Mouse (Mus musculus) hindbrain, embryonic 16.5 days (tissue): ENCODE measurements at regions not wholly inside any gene's neighbourhood (a gene's known extent, or its start where the extent isn't known, plus 50 kb on each side); places are given as distances from the start of the nearest gene placed in this dataset.
"Not testable (repeated sequence)": the region's sequence is repeated elsewhere in the genome, so short reads cannot be mapped to it uniquely, and the experiment has no call there.

Experiments
- ATAC-seq: fragments of 200-750 bp; cut with Nextera tagmentation; 2 replicates; pipeline ENCODE4 v1.8.0; 2017; ENCODE audit warnings: moderate TSS enrichment, moderate library complexity
- H3K27ac ChIP-seq: fragments of 300-500 bp; sonication (generic); 2 replicates; pipeline ENCODE4 v1.5.1; 2014; ENCODE audit warnings: low read depth, mild to moderate bottlenecking, control low read depth, low read length, moderate library complexity
- H3K27me3 ChIP-seq: fragments of 300-500 bp; sonication (generic); replicated peaks from 2 replicates; pipeline ENCODE4 v1.6.1; 2014; ENCODE audit warnings: low read length; ENCODE audit not compliant: control insufficient read depth, insufficient read depth
- H3K36me3 ChIP-seq: fragments of 300-500 bp; sonication (generic); 2 replicates; pipeline ENCODE4 v1.6.1; 2014; ENCODE audit warnings: mild to moderate bottlenecking, low read length, moderate library complexity, mixed read lengths; ENCODE audit not compliant: control insufficient read depth, insufficient read depth
- H3K4me1 ChIP-seq: fragments of 300-500 bp; sonication (generic); 2 replicates; pipeline ENCODE4 v1.6.1; 2014; ENCODE audit warnings: low read depth, low read length; ENCODE audit not compliant: control insufficient read depth, insufficient read depth
- H3K4me2 ChIP-seq: fragments of 300-500 bp; sonication (generic); 2 replicates; pipeline ENCODE4 v1.6.1; 2014; ENCODE audit warnings: mild to moderate bottlenecking, low read length, control low read depth, moderate library complexity
- H3K4me3 ChIP-seq: fragments of 300-500 bp; sonication (generic); 2 replicates; pipeline ENCODE4 v1.5.1; 2014; ENCODE audit warnings: mild to moderate bottlenecking, low read length, control low read depth, moderate library complexity
- H3K9ac ChIP-seq: fragments of 300-500 bp; sonication (generic); 2 replicates; pipeline ENCODE4 v1.6.1; 2014; ENCODE audit warnings: low read depth, mild to moderate bottlenecking, control low read depth, low read length, moderate library complexity
- H3K9me3 ChIP-seq: fragments of 300-500 bp; sonication (generic); 2 replicates; pipeline ENCODE4 v1.6.1; 2014; ENCODE audit warnings: mild to moderate bottlenecking, low read length, moderate library complexity; ENCODE audit not compliant: control insufficient read depth
- WGBS: fragments of 180-500 bp; shearing (Covaris S2); extraction: QIAGEN DNeasy Blood & Tissue Kit; methylation state at CpG from one replicate; pipeline ENCODE4 v1.1.7; 2014; 5-methylcytosine and 5-hydroxymethylcytosine counted together

DNA sequence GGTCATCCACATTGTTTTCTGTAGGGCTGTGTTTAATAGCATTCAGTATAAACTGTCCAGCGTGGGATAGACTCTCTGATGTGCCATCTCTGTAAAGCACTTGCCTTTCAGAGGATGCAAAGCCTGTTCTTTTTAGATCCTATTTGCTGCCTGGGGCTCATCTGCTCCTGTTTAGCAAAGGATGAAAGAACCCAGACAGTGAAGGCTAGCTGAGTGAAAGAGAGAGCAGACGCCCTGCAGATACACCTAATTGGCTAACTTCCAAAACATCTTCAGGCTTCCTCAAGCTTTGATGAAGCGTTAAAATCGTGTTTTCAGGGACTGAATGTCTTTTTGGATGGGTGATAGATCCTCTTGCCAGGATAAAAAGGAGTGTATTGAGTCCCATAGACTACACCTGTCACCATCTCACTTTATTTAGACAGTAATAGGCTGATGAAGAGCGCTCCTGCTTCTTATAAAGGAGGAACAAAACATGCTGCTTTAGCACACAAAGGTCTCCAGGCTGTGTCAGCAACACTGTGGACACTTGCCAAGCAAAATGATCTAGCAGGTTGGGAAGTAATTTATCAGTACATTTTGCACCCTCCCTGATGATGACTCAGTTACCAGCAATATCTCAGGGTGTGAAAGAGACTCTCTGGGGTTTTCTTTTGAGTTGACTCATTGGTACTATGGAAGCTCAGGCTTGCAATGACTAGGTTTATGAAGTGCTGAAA, 4717.3 kb downstream of the 9330182O14Rik start:
- Histone ChIP-seq H3K4me3 (no peak overlapping the region), H3K36me3 (no peaks in the 10 kb centered on the region), H3K4me2 (no peak overlapping the region), H3K27me3 (no peaks in the 10 kb centered on the region), H3K9me3 (no peaks in the 10 kb centered on the region), H3K27ac (no peak overlapping the region), H3K4me1 (no peaks in the 10 kb centered on the region; the same call in 1 of the 2 replicates), H3K9ac (no peak overlapping the region)
- ATAC-seq: peak; percentile 70; the same call in 1 of the 2 replicates
- WGBS: 16% methylated on average over 5 of the region's 5 CpGs

DNA sequence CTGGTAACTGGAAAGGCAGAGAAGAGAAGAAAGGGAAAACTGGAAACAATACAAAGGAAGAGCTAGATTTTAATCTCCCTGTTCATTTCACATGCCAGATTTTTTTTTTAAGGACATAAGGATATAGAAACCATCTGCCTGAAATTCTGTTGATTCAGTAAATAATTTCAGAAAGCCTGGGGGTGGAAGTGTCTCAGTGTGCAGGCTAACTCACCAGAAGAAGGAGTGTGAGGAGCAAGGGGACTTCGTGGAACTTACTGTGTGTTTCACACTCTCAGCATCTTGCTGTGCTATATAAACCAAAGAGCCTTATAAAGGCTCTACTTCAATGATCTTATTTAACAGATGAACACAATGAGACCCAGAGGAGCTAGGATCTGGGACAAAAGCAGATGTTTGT, 4722.9 kb downstream of the 9330182O14Rik start:
- Histone ChIP-seq H3K27me3 (no peaks in the 10 kb centered on the region), H3K4me2 (no peak overlapping the region), H3K4me1 (no peaks in the 10 kb centered on the region), H3K27ac (no peak overlapping the region), H3K4me3 (no peak overlapping the region), H3K9ac (no peak overlapping the region), H3K9me3 (no peaks in the 10 kb centered on the region), H3K36me3 (no peaks in the 10 kb centered on the region)
- ATAC-seq: no peak
- 52% methylated on average over 1 of the region's 1 CpGs for WGBS

DNA sequence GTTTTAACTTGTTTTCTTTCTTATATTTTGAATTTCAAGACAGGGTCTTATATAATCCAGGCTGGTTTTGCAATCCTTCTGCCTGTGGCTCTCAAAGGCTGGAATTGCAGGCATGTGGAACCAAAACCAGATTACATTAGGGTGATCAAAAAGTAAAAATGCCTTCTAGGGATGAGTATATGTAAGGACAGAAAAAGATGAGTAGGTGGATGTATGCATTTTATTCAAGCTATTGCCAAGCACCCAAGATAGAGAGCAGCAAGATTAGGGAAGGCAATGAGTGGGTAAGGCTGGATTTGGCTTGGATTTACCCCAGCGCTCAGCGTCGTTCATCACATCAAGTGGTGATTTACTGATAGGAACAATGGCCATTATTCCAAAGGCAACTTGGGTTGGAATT, 4725.2 kb downstream of the 9330182O14Rik start:
- Histone ChIP-seq H3K36me3 (no peaks in the 10 kb centered on the region), H3K9ac (no peak overlapping the region), H3K4me2 (no peak overlapping the region), H3K4me1 (no peaks in the 10 kb centered on the region), H3K27me3 (no peaks in the 10 kb centered on the region), H3K9me3 (no peaks in the 10 kb centered on the region), H3K27ac (no peak overlapping the region), H3K4me3 (no peak overlapping the region)
- no peak for ATAC-seq
- 60% methylated on average over 3 of the region's 3 CpGs for WGBS

DNA sequence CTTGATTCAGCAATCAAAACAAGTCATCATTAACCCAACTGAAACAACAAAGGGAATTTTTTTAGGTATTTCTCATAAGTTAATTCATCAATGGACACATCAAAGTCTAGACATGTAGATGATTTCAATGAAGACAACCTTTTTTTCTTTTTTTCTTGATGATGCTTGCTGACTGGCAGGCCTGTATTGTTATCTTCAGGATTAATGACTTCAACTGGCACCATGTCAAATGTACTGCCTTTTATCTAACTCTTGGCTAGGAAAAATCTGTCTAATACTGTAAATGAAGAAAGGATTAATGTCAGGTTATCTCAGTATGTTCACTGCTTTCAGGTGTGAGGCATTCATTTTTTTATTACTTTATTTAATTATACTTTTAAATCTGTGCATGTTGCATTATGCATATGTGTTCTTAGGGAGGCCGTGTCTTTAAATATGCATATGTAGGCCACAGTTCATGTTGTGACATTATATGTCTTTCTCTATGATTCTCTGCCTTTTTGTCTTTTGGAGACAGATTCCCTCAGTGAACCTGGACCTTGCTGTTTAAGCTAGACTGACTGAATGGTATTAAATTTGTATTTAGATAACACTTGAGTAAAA, 4726.1 kb downstream of the 9330182O14Rik start:
- Histone ChIP-seq H3K27ac (no peak overlapping the region), H3K4me1 (no peaks in the 10 kb centered on the region), H3K4me2 (no peak overlapping the region), H3K9ac (no peak overlapping the region), H3K9me3 (no peaks in the 10 kb centered on the region), H3K27me3 (no peaks in the 10 kb centered on the region), H3K36me3 (no peaks in the 10 kb centered on the region), H3K4me3 (no peak overlapping the region)
- ATAC-seq: no peak
- whole genome bisulfite sequencing: 52% methylated on average over 1 of the region's 1 CpGs

DNA sequence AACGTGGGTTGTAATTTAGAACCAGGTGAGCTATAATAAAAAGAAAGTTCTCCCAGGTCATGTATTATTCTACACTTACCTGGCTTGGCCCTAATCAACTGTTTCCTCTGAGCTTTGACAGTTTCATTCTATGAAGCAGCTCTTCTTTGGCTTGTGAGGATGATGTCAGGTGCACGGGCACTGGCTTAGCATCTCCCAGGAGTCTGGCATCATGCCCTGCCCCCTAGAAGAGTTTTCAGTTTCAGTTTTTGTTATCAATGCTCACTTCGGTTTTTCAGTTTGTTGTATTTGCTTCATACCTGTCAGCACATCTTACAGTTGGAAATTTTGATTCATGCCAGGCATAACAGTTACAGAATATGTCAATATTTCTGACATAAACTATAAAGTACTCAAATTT, 4734.4 kb downstream of the 9330182O14Rik start:
- 71% methylated on average over 3 of the region's 3 CpGs for WGBS
- H3K4me2 ChIP-seq: no peak overlapping the region
- H3K27ac ChIP-seq: no peak overlapping the region
- H3K27me3 ChIP-seq: no peaks in the 10 kb centered on the region
- no peak overlapping the region for H3K9ac ChIP-seq
- H3K9me3 ChIP-seq: no peaks in the 10 kb centered on the region
- no peaks in the 10 kb centered on the region for H3K36me3 ChIP-seq
- ATAC-seq: no peak
- H3K4me3 ChIP-seq: no peak overlapping the region
- H3K4me1 ChIP-seq: no peaks in the 10 kb centered on the region

- Histone ChIP-seq H3K27me3 (no peaks in the 10 kb centered on the region), H3K4me1 (no peaks in the 10 kb centered on the region), H3K4me3 (no peak overlapping the region), H3K36me3 (no peaks in the 10 kb centered on the region), H3K4me2 (no peak overlapping the region), H3K9me3 (no peaks in the 10 kb centered on the region), H3K9ac (no peak overlapping the region), H3K27ac (no peak overlapping the region)
- WGBS: 66% methylated on average over 4 of the region's 4 CpGs
- ATAC-seq: no peak
Measured at GRCm38 (mm10) chr15:44869023-44869422, 4734.9 kb downstream of the 9330182O14Rik start.

DNA sequence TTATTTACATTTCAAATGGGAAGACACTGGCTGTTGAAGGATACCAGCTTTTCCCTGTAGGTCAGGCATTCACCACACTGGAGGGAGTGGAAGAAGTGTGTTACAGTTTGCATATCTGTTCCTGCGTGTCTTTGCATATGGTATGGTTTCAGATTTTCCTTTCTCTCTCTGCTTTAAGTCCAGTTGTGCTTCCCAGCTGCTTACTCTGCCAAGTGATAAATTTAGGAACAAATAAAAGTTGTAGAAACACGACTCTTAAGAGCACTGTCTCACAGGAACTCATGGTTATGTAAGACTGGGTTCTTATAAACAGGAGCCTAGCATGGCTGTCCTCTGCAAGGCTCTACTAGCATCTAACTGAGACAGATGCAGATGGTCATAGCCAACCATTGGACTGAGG, 4735.5 kb downstream of the 9330182O14Rik start:
- Histone ChIP-seq H3K9ac (no peak overlapping the region), H3K9me3 (no peaks in the 10 kb centered on the region), H3K27ac (no peak overlapping the region), H3K4me2 (no peak overlapping the region), H3K4me3 (no peak overlapping the region), H3K4me1 (no peaks in the 10 kb centered on the region), H3K36me3 (no peaks in the 10 kb centered on the region), H3K27me3 (no peaks in the 10 kb centered on the region)
- ATAC-seq: no peak
- WGBS: 80% methylated on average over 2 of the region's 2 CpGs

GRCm38 (mm10) chr15:44870934-44871333, 4736.8 kb downstream of the 9330182O14Rik start:
- H3K9me3 ChIP-seq, H3K4me2 ChIP-seq, ATAC-seq, H3K27ac ChIP-seq, H3K4me3 ChIP-seq, H3K27me3 ChIP-seq, H3K9ac ChIP-seq, H3K4me1 ChIP-seq, H3K36me3 ChIP-seq: not testable (repeated sequence)
- WGBS: 93% methylated on average over 3 of the region's 3 CpGs

- Histone ChIP-seq H3K36me3 (no peaks in the 10 kb centered on the region; the same call in 1 of the 2 replicates), H3K4me2 (no peak overlapping the region), H3K27ac (no peak overlapping the region), H3K4me1 (no peaks in the 10 kb centered on the region), H3K27me3 (no peaks in the 10 kb centered on the region), H3K4me3 (no peak overlapping the region), H3K9me3 (peaks cover 3% of the 10 kb centered on the region; the same call in 1 of the 2 replicates), H3K9ac (no peak overlapping the region)
- ATAC-seq: no peak
- 89% methylated on average over 4 of the region's 4 CpGs for WGBS
Measured at GRCm38 (mm10) chr15:44882219-44882618, 4748.1 kb downstream of the 9330182O14Rik start.
